Mouse (Mus musculus) midbrain, embryonic 16.5 days (tissue): ENCODE data around the gene Serpine1. TPM values are rescaled to one million over a fixed set of nuclear protein-coding genes. Genes with fewer than 3 reads are reported as not detected.

Experiments
- ATAC-seq: fragments of 200-750 bp; cut with Nextera tagmentation; 2 replicates; pipeline ENCODE4 v1.8.0; 2017; ENCODE audit warnings: moderate TSS enrichment
- H3K27ac ChIP-seq: fragments of 300-500 bp; sonication (generic); 2 replicates; pipeline ENCODE4 v1.5.1; 2014; ENCODE audit warnings: mild to moderate bottlenecking, low read length, mixed read lengths
- H3K27me3 ChIP-seq: fragments of 300-500 bp; sonication (generic); 2 replicates; pipeline ENCODE4 v1.6.1; 2014; ENCODE audit warnings: low read depth, low read length, mixed read lengths; ENCODE audit not compliant: control insufficient read depth, insufficient read depth
- H3K36me3 ChIP-seq: fragments of 300-500 bp; sonication (generic); 2 replicates; pipeline ENCODE4 v1.6.1; 2014; ENCODE audit warnings: mild to moderate bottlenecking, low read length, moderate library complexity, mixed read lengths; ENCODE audit not compliant: control insufficient read depth, insufficient read depth
- H3K4me1 ChIP-seq: fragments of 300-500 bp; sonication (generic); 2 replicates; pipeline ENCODE4 v1.6.1; 2014; ENCODE audit warnings: mild to moderate bottlenecking, low read length, mixed read lengths; ENCODE audit not compliant: control insufficient read depth, insufficient read depth
- H3K4me2 ChIP-seq: fragments of 300-500 bp; sonication (generic); 2 replicates; pipeline ENCODE4 v1.6.1; 2014; ENCODE audit warnings: mild to moderate bottlenecking, low read length, mixed read lengths
- H3K4me3 ChIP-seq: fragments of 300-500 bp; sonication (generic); 2 replicates; pipeline ENCODE4 v1.5.1; 2014; ENCODE audit warnings: low read depth, mild to moderate bottlenecking, low read length, moderate library complexity, mixed read lengths
- H3K9ac ChIP-seq: fragments of 300-500 bp; sonication (generic); 2 replicates; pipeline ENCODE4 v1.6.1; 2014; ENCODE audit warnings: low read depth, low read length, mixed read lengths
- H3K9me3 ChIP-seq: fragments of 300-500 bp; sonication (generic); replicated peaks from 2 replicates; pipeline ENCODE4 v1.6.1; 2014; ENCODE audit warnings: mild to moderate bottlenecking, low read length, mixed read lengths; ENCODE audit not compliant: control insufficient read depth, poor library complexity, severe bottlenecking
- WGBS: fragments of 180-500 bp; shearing (Covaris S2); extraction: QIAGEN DNeasy Blood & Tissue Kit; methylation state at CpG from one replicate; pipeline ENCODE4 v1.1.7; 2014; 5-methylcytosine and 5-hydroxymethylcytosine counted together
- polyA plus RNA-seq: library from polyadenylated mRNA; unstranded; fragments of >200 nt; fragmentation: Nextera tagmentation; extraction: Ambion mirVana; gene quantifications from 2 replicates; pipeline ENCODE4 v1.2.1, GENCODE M21; 2015

Serpine1 gene
- polyA plus RNA-seq, 1 experiment from 2014 or later = 0.41 TPM

GRCm38 (mm10) chr5:137024318-137024717 is 47.8 kb downstream of the Serpine1 start:
- no peak overlapping the region for H3K27ac ChIP-seq
- peaks cover 13% of the 10 kb centered on the region for H3K4me1 ChIP-seq
- H3K27me3 ChIP-seq = peaks cover 33% of the 10 kb centered on the region
- H3K9me3 ChIP-seq = no peaks in the 10 kb centered on the region
- ATAC-seq = no peak
- no peak overlapping the region for H3K9ac ChIP-seq
- 50% methylated on average over 3 of the region's 3 CpGs for WGBS
- H3K4me3 ChIP-seq = no peak overlapping the region
- H3K4me2 ChIP-seq = peak overlapping the region; percentile 55; the same call in 1 of the 2 replicates
- H3K36me3 ChIP-seq = no peaks in the 10 kb centered on the region

- H3K27ac ChIP-seq = no peak overlapping the region
Observed at GRCm38 (mm10) chr5:137015913-137016312, 56.2 kb downstream of the Serpine1 start.

GRCm38 (mm10) chr5:137012401-137012950 is 59.6 kb downstream of the Serpine1 start:
- Histone ChIP-seq H3K27me3 (no peaks in the 10 kb centered on the region), H3K27ac (no peak overlapping the region), H3K9ac (no peak overlapping the region), H3K4me2 (no peak overlapping the region), H3K4me1 (no peaks in the 10 kb centered on the region), H3K36me3 (no peaks in the 10 kb centered on the region), H3K9me3 (no peaks in the 10 kb centered on the region), H3K4me3 (no peak overlapping the region)
- WGBS = 81% methylated on average over 15 of the region's 15 CpGs
- ATAC-seq = no peak

More at GRCm38 (mm10) chr5:137015913-137016312, 56.2 kb downstream of the Serpine1 start:
- H3K9me3 ChIP-seq = no peaks in the 10 kb centered on the region
- ATAC-seq = no peak
- H3K4me3 ChIP-seq = no peak overlapping the region
- no peaks in the 10 kb centered on the region for H3K4me1 ChIP-seq
- WGBS = 90% methylated on average over 3 of the region's 3 CpGs
- no peaks in the 10 kb centered on the region for H3K27me3 ChIP-seq
- H3K4me2 ChIP-seq = no peak overlapping the region
- H3K36me3 ChIP-seq = no peaks in the 10 kb centered on the region
- no peak overlapping the region for H3K9ac ChIP-seq

Other genes with a start within 250 kb of the Serpine1 start
- gene Col26a1, start 189.1 kb downstream of the Serpine1 start, polyA plus RNA-seq = 22.1 and 24.4 TPM in 2 replicates
- gene Ift22, start 164.1 kb downstream of the Serpine1 start, polyA plus RNA-seq = 133 and 134 TPM in 2 replicates
- 346 and 355 TPM in 2 replicates for gene Fis1, start 119.0 kb downstream of the Serpine1 start, polyA plus RNA-seq
- 0.15 and 0.30 TPM in 2 replicates for gene Cldn15, start 105.7 kb downstream of the Serpine1 start, polyA plus RNA-seq
- 34.7 and 37.9 TPM in 2 replicates for gene Plod3, start 85.2 kb downstream of the Serpine1 start, polyA plus RNA-seq
- 136 and 144 TPM in 2 replicates for gene Znhit1, start 84.2 kb downstream of the Serpine1 start, polyA plus RNA-seq
- 12.6 and 15.6 TPM in 2 replicates for gene Vgf, start 45.9 kb downstream of the Serpine1 start, polyA plus RNA-seq
- 296 and 303 TPM in 2 replicates for gene Ap1s1, start 26.1 kb downstream of the Serpine1 start, polyA plus RNA-seq
- gene Trim56, start 43.9 kb upstream of the Serpine1 start, polyA plus RNA-seq = 1.8 and 2.5 TPM in 2 replicates
- gene Muc3, start 77.1 kb upstream of the Serpine1 start, polyA plus RNA-seq = not detected in 2 replicates
- 0.44 and 0.50 TPM in 2 replicates for gene Muc3a, start 140.1 kb upstream of the Serpine1 start, polyA plus RNA-seq
- gene Ache, start 215.3 kb upstream of the Serpine1 start, polyA plus RNA-seq = 46.5 and 65.9 TPM in 2 replicates
- gene Ufsp1, start 222.4 kb upstream of the Serpine1 start, polyA plus RNA-seq = 18.4 and 20.9 TPM in 2 replicates
- gene Srrt, start 235.4 kb upstream of the Serpine1 start, polyA plus RNA-seq = 97.2 and 103 TPM in 2 replicates
- 13.1 TPM in 2 replicates for gene Trip6, start 242.1 kb upstream of the Serpine1 start, polyA plus RNA-seq